Mouse (Mus musculus) CH12.LX (cell line): ENCODE measurements at regions not wholly inside any gene's neighbourhood (a gene's known extent, or its start where the extent isn't known, plus 50 kb on each side); places are given as distances from the start of the nearest gene placed in this dataset.

Source experiments
- CTCF ChIP-seq, 2 experiments: IDR thresholded peaks in 1 of 2; conservative IDR thresholded peaks in 1 of 2; 2 replicates each; pipeline ENCODE4 v1.5.1; 2011 to 2012; ENCODE audit warnings: low read depth in 2 of 2, low read length in 2 of 2, improper control_type of control experiment in 1 of 2, inconsistent platforms in 1 of 2, mild to moderate bottlenecking in 1 of 2, moderate library complexity in 1 of 2
- EP300 ChIP-seq: IDR thresholded peaks from 2 replicates; pipeline ENCODE4 v1.6.1; 2011; ENCODE audit warnings: low read length, improper control_type of control experiment
- KAT2A ChIP-seq: IDR thresholded peaks from 2 replicates; pipeline ENCODE4 v1.6.1; 2012; ENCODE audit warnings: low read length, improper control_type of control experiment, inconsistent platforms; ENCODE audit not compliant: insufficient replicate concordance
- NRF1 ChIP-seq: IDR thresholded peaks from 2 replicates; pipeline ENCODE4 v1.6.1; 2014; ENCODE audit warnings: low read depth, mild to moderate bottlenecking, inconsistent platforms, low read length, improper control_type of control experiment, moderate library complexity
- POLR2A ChIP-seq: IDR thresholded peaks from 2 replicates; pipeline ENCODE4 v1.6.1; 2011; ENCODE audit warnings: low read depth, mild to moderate bottlenecking, improper control_type of control experiment, low read length
- POLR2AphosphoS2 ChIP-seq: IDR thresholded peaks from 2 replicates; pipeline ENCODE4 v1.6.1; 2011; ENCODE audit warnings: low read depth, low read length, improper control_type of control experiment
- SMC3 ChIP-seq: IDR thresholded peaks from 2 replicates; pipeline ENCODE4 v1.6.1; 2011; ENCODE audit warnings: low read depth, low read length, improper control_type of control experiment
- TBP ChIP-seq: conservative IDR thresholded peaks from 2 replicates; pipeline ENCODE4 v1.6.1; 2011; ENCODE audit warnings: low read depth, low read length, improper control_type of control experiment
- ZNF384 ChIP-seq: IDR thresholded peaks from 2 replicates; pipeline ENCODE4 v1.6.1; 2012; ENCODE audit warnings: low read depth, low read length, improper control_type of control experiment, inconsistent platforms

DNA sequence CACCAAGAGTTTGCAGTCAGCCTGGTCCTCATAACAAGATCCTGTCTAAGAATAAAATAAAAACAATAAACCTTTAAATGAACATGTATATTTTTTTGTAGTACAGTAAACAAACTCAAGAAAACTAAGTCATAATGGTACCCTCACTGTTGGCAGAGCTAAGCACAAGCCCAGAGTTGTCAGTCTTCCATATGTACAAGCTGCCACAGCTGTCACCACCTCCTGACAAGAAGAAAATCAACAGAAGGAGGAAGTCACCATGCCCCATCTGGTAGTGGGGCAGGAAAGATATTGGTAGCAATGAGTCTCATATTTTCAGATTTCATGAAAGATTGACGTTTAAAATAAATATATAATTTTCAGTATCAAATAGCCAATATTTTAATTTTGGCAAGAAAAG, 916.1 kb upstream of the Gm8797 start:
- TF ChIP-seq TBP (no peak), SMC3 (no peak), CTCF (conservative IDR thresholded peaks at IDR 0.05 in 1 of 2, IDR thresholded peaks at IDR 0.05 in 1 of 2; ENCODE audit: low read depth in 2 of 2, low read length in 2 of 2) (no peak), NRF1 (no peak), EP300 (no peak), POLR2AphosphoS2 (no peak), ZNF384 (no peak), KAT2A (no peak), POLR2A (no peak)
